Comparison of ENCODE assay signal across 11 mouse cellular contexts in genomic region chr2:37948424-37948823, GRCm38 (mm10).
A peak's percentile ranks its signal among the peaks of the same experiment; 100 is the strongest.
DNase-seq lines count a peak whose midpoint lies in the region; ATAC-seq and TF ChIP-seq lines count a peak whose summit lies in the region.
"Had no signal": no experiment of that assay in that cellular context is flagged by ENCODE, and none has a peak within 500 bp of the region (broad histone marks: within the 10 kb centered on the region; RNA-seq: fewer than 3 reads in every experiment).

No protein-coding gene starts in this region.

- no peak overlapping the region for H3K9ac ChIP-seq in hindbrain, postnatal 0 days (replicated peaks; ENCODE audit: low read length)
- H3K9ac ChIP-seq: neural tube, embryonic 13.5 days; stomach, embryonic 15.5 days had no signal

- H3K4me3 ChIP-seq in hindbrain, postnatal 0 days (ENCODE audit: low read length): no peak overlapping the region
- no peak overlapping the region for H3K4me3 ChIP-seq in hindbrain, embryonic 10.5 days
- no peak overlapping the region for H3K4me3 ChIP-seq in thymus, adult 2 months (ENCODE audit: control insufficient read depth, insufficient read depth, low read length)
- H3K4me3 ChIP-seq in limb, embryonic 10.5 days: no peak overlapping the region
- H3K4me3 ChIP-seq: neural tube, embryonic 13.5 days; stomach, embryonic 15.5 days had no signal

- ATAC-seq in hindbrain, postnatal 0 days: no peak
- no peak for ATAC-seq in erythroblast, adult 5-6 weeks (replicated peaks; ENCODE audit: low FRiP score, poor library complexity, severe bottlenecking)

- TF ChIP-seq POLR2A in thymus, adult 2 months (IDR thresholded peaks at IDR 0.05; ENCODE audit: control insufficient read depth, extremely low read depth, insufficient read depth, low read length, poor library complexity): no peak

- no peaks in the 10 kb centered on the region for H3K4me1 ChIP-seq in hindbrain, postnatal 0 days (ENCODE audit: insufficient read depth, low read length)
- H3K4me1 ChIP-seq in hindbrain, embryonic 10.5 days (replicated peaks): no peaks in the 10 kb centered on the region; the same call in 1 of the 2 replicates
- H3K4me1 ChIP-seq in thymus, adult 2 months (replicated peaks; ENCODE audit: control insufficient read depth, insufficient read depth, low read length): no peaks in the 10 kb centered on the region
- peaks cover 25% of the 10 kb centered on the region for H3K4me1 ChIP-seq in limb, embryonic 10.5 days

- no peaks in the 10 kb centered on the region for H3K36me3 ChIP-seq in hindbrain, postnatal 0 days (ENCODE audit: insufficient read depth, low read length)
- H3K36me3 ChIP-seq in hindbrain, embryonic 10.5 days: no peaks in the 10 kb centered on the region
- H3K36me3 ChIP-seq in thymus, adult 2 months (ENCODE audit: control insufficient read depth, insufficient read depth, low read length): no peaks in the 10 kb centered on the region
- no peaks in the 10 kb centered on the region for H3K36me3 ChIP-seq in limb, embryonic 10.5 days
- H3K36me3 ChIP-seq: neural tube, embryonic 13.5 days; stomach, embryonic 15.5 days had no signal

- 22% methylated on average over 2 of the region's 2 CpGs for WGBS in hindbrain, postnatal 0 days
- 34% methylated on average over 2 of the region's 2 CpGs for WGBS in hindbrain, embryonic 10.5 days
- 64% methylated on average over 2 of the region's 2 CpGs for WGBS in thymus, adult 2 months
- WGBS in limb, embryonic 10.5 days: 36% methylated on average over 2 of the region's 2 CpGs

- TF ChIP-seq CTCF in hindbrain, postnatal 0 days (IDR thresholded peaks at IDR 0.05; ENCODE audit: low read depth): peak; percentile 48
- TF ChIP-seq CTCF in thymus, adult 2 months (IDR thresholded peaks at IDR 0.05; ENCODE audit: borderline replicate concordance, control insufficient read depth, extremely low read depth, insufficient read depth, low read length, poor library complexity): no peak

- H3K4me2 ChIP-seq in hindbrain, postnatal 0 days (ENCODE audit: low read depth, low read length): no peak overlapping the region
- H3K4me2 ChIP-seq: neural tube, embryonic 13.5 days; stomach, embryonic 15.5 days had no signal

- H3K9me3 ChIP-seq in hindbrain, postnatal 0 days (ENCODE audit: low read length): no peaks in the 10 kb centered on the region
- H3K9me3 ChIP-seq in hindbrain, embryonic 10.5 days: no peaks in the 10 kb centered on the region
- no peaks in the 10 kb centered on the region for H3K9me3 ChIP-seq in limb, embryonic 10.5 days (replicated peaks)
- H3K9me3 ChIP-seq: neural tube, embryonic 13.5 days; stomach, embryonic 15.5 days had no signal

- no peak for DNase-seq in hindbrain, postnatal 0 days (ENCODE audit: low spot score)
- no peak for DNase-seq in hindbrain, embryonic 10.5 days (ENCODE audit: low spot score)
- peak; percentile 31 for DNase-seq in thymus, adult 2 months
- DNase-seq in thymus, adult 18-20 months: no peak
- no peak for DNase-seq in limb, embryonic 10.5 days (ENCODE audit: low spot score)
- peak; percentile 54 for DNase-seq in thymus, postnatal 4 days
- DNase-seq in spleen, adult 12 weeks (ENCODE audit: low spot score): no peak
- DNase-seq: cerebellum, adult 9-11 months had no signal

- H3K27ac ChIP-seq in hindbrain, postnatal 0 days: no peak overlapping the region
- H3K27ac ChIP-seq in hindbrain, embryonic 10.5 days: no peak overlapping the region
- no peak overlapping the region for H3K27ac ChIP-seq in thymus, adult 2 months (ENCODE audit: control insufficient read depth, insufficient read depth, low read length)
- H3K27ac ChIP-seq in limb, embryonic 10.5 days: peak overlapping the region; percentile 64; the same call in 1 of the 2 replicates
- H3K27ac ChIP-seq: neural tube, embryonic 13.5 days; stomach, embryonic 15.5 days had no signal

- no peaks in the 10 kb centered on the region for H3K27me3 ChIP-seq in hindbrain, postnatal 0 days (ENCODE audit: insufficient read depth, low read length)
- H3K27me3 ChIP-seq in hindbrain, embryonic 10.5 days (ENCODE audit: insufficient read depth, poor library complexity, severe bottlenecking): no peaks in the 10 kb centered on the region
- H3K27me3 ChIP-seq in thymus, adult 2 months (ENCODE audit: control insufficient read depth, insufficient read depth, low read length): no peaks in the 10 kb centered on the region
- H3K27me3 ChIP-seq in limb, embryonic 10.5 days (ENCODE audit: low read depth, poor library complexity, severe bottlenecking): no peaks in the 10 kb centered on the region
- H3K27me3 ChIP-seq: neural tube, embryonic 13.5 days; stomach, embryonic 15.5 days had no signal

Comparison
In these comparisons a context has a peak if more than half of its experiments do, and no peak if none do; other contexts are left out.
1. DNase-seq: peak in thymus, adult 2 months (single experiment) and thymus, postnatal 4 days (single experiment); none in hindbrain, postnatal 0 days (single experiment), hindbrain, embryonic 10.5 days (single experiment), thymus, adult 18-20 months (0 of 2), limb, embryonic 10.5 days (single experiment) and spleen, adult 12 weeks (single experiment).